In the genomic region with DNA sequence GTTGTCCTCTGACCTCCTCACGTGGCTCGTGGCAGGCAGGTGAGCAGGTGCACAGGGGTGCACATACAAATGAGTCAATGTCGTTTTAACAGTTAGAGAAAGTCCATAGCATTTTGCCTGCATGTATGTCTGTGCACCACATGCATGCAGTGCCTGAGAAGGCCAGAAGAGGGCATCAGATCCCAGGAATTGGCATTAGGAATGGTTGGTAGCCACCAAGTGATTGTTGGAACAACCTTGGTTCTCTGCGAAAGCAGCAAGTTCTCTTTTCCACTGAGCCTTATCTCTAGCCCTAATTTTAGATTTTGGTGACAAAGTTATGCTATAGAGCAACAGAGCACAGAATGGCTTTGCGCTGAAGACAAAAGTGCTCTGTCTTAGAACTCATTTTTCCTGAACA, we compare ENCODE assay signal across 8 mouse cellular contexts. TPM values are rescaled to one million over a fixed set of nuclear protein-coding genes. Genes with fewer than 3 reads are reported as not detected.
DNase-seq lines count a peak whose midpoint lies in the region; ATAC-seq and TF ChIP-seq lines count a peak whose summit lies in the region.

No protein-coding gene starts in this region.

- ATAC-seq in liver, embryonic 12.5 days, result no peak
- ATAC-seq in liver, embryonic 13.5 days (ENCODE audit: low read depth), result no peak

- TF ChIP-seq CTCF in embryonic fibroblast, embryonic 13.5 days (IDR thresholded peaks at IDR 0.05; ENCODE audit: borderline replicate concordance, insufficient read depth, low read length), result peak; percentile 48; the same call in 1 of the 2 replicates

- no peak overlapping the region for H3K4me2 ChIP-seq in liver, embryonic 12.5 days
- H3K4me2 ChIP-seq in liver, embryonic 13.5 days, result no peak overlapping the region

- DNase-seq in liver, result peak; percentile 67
- DNase-seq in adrenal gland, adult 18-20 months (ENCODE audit: low spot score in 2 of 2), result peak; percentile 58 to 73
- DNase-seq in kidney, adult 8-10 months, result peak; percentile 45 to 83
- peak; percentile 39 for DNase-seq in liver, embryonic 13.5 days
- DNase-seq in right cerebral cortex, postnatal 25 days, result peak; percentile 44
- DNase-seq in yolk sac, embryonic 10.5 days (ENCODE audit: low spot score), result no peak

- WGBS in liver, embryonic 12.5 days (ENCODE audit: insufficient replicate concordance), result 67% methylated on average over 5 of the region's 5 CpGs
- 58% methylated on average over 5 of the region's 5 CpGs for WGBS in liver, embryonic 13.5 days (ENCODE audit: insufficient replicate concordance)

- H3K9me3 ChIP-seq in liver, embryonic 12.5 days (replicated peaks), result no peaks in the 10 kb centered on the region
- no peaks in the 10 kb centered on the region for H3K9me3 ChIP-seq in liver, embryonic 13.5 days (replicated peaks)

- H3K4me3 ChIP-seq in liver, embryonic 12.5 days, result no peak overlapping the region
- no peak overlapping the region for H3K4me3 ChIP-seq in embryonic fibroblast, embryonic 13.5 days (ENCODE audit: insufficient read depth, low read length)
- H3K4me3 ChIP-seq in liver, embryonic 13.5 days (replicated peaks), result no peak overlapping the region

- no peak overlapping the region for H3K27ac ChIP-seq in liver, embryonic 12.5 days
- no peak overlapping the region for H3K27ac ChIP-seq in embryonic fibroblast, embryonic 13.5 days (ENCODE audit: insufficient read depth, low read length)
- no peak overlapping the region for H3K27ac ChIP-seq in liver, embryonic 13.5 days

- no peak overlapping the region for H3K9ac ChIP-seq in liver, embryonic 12.5 days
- H3K9ac ChIP-seq in liver, embryonic 13.5 days, result no peak overlapping the region

- no peak for TF ChIP-seq POLR2A in embryonic fibroblast, embryonic 13.5 days (IDR thresholded peaks at IDR 0.05; ENCODE audit: low read depth, low read length)

- H3K27me3 ChIP-seq in liver, embryonic 12.5 days (replicated peaks), result no peaks in the 10 kb centered on the region
- no peaks in the 10 kb centered on the region for H3K27me3 ChIP-seq in liver, embryonic 13.5 days

- H3K4me1 ChIP-seq in liver, embryonic 12.5 days, result no peaks in the 10 kb centered on the region
- peaks cover 3% of the 10 kb centered on the region; the same call in 1 of the 2 replicates for H3K4me1 ChIP-seq in embryonic fibroblast, embryonic 13.5 days (ENCODE audit: control insufficient read depth, insufficient read depth, low read length)
- H3K4me1 ChIP-seq in liver, embryonic 13.5 days (replicated peaks), result 0 out of 2 replicates have a peak, but pooled peaks cover 4% of the 10 kb centered on the region

- H3K36me3 ChIP-seq in liver, embryonic 12.5 days, result peaks cover 67% of the 10 kb centered on the region
- peaks cover 34% of the 10 kb centered on the region for H3K36me3 ChIP-seq in liver, embryonic 13.5 days

RNA-seq across cellular contexts. Expression of a gene that starts 16.7 kb away (rescaled TPM):
- 6.0 and 6.4 TPM in 2 replicates for polyA plus RNA-seq in liver, embryonic 12.5 days (2016; fragmentation: Nextera tagmentation; extraction: Ambion mirVana)
- total RNA-seq in adrenal gland, adult 18-20 months (2021), result 1 to 10 TPM; 7.1 to 8.4 TPM
- polyA plus RNA-seq in embryonic fibroblast, embryonic 13.5 days (2011; ENCODE audit: insufficient read length, low read depth, missing spikeins), result 7.0 and 7.2 TPM in 2 replicates
- 3.8 and 4.5 TPM in 2 replicates for polyA plus RNA-seq in liver, embryonic 13.5 days (2015; fragmentation: Nextera tagmentation; extraction: Ambion mirVana)
